Mouse (Mus musculus) gastrocnemius, postnatal 4 days (tissue): ENCODE measurements at regions not wholly inside any gene's neighbourhood (a gene's known extent, or its start where the extent isn't known, plus 50 kb on each side); places are given as distances from the start of the nearest gene placed in this dataset.

Source experiments
- DNase-seq, 2 experiments: peaks; one replicate each; pipeline ENCODE4 v3.0.0; 2021 to 2022; ENCODE audit warnings: low spot score in 2 of 2, mixed read lengths in 2 of 2

DNA sequence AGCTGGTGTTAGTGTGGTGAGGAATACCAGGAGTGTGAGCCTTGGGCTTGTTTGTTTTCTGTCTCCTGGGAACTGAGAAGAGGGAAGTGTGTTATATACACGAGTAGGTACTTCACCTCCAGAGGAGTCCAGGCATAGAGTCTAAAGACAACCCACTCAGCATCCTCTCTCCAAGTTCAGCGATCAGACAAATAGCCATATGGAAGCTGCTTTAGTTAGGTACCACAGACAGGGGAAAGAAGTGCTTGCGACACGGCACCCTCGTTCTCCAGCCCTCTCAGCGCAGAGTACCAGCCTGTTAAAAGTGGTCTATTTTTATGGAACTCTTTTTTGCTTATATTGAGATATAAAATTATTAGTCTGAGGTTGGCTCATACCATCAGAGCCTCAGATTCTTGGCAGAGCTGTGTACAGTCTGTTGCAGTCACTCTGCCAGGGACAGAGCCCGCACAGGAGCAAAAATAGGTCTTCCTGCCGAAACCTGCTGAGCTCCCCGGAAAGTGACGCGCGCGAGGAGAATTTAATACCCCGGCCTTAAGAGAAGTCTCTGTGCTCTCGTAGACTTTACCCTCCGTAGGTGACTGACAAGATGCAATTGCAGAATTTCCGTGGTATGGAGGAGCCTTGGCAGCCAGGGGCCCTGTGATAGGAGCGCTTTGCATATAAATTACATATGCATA is 175.5 kb downstream of the Vrk1 start:
- DNase-seq = no peak

GRCm38 (mm10) chr12:106186501-106186900 is 176.5 kb downstream of the Vrk1 start:
- no peak for DNase-seq

- DNase-seq = no peak
Observed at GRCm38 (mm10) chr12:106191771-106192170, 181.7 kb downstream of the Vrk1 start.

DNA sequence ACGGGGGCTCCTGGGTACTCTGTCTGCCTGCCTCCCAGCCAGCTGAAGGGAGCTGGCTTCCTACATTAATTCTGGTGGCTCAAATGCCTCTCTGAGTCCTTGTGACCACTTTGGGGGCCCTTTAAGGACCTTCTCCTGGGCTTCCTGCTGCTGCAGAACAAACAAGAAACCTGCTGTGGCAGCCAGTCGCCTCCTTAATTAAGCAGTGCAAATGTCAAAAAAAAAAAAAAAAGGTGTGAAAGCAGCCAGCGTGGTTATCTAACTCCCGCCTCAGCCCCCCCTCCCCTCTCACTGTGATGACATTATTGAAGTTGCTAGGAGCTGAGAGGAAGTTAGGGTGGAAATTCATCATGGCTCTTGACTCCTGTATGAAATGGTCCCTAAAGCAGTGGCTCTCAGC is 189.3 kb downstream of the Vrk1 start:
- no peak for DNase-seq

GRCm38 (mm10) chr12:106203526-106203925 is 193.5 kb downstream of the Vrk1 start:
- DNase-seq = no peak

- DNase-seq = no peak
Observed at GRCm38 (mm10) chr12:106210959-106211358, 200.9 kb downstream of the Vrk1 start.

- no peak for DNase-seq
Observed at GRCm38 (mm10) chr12:106211488-106211887, 201.5 kb downstream of the Vrk1 start.

DNA sequence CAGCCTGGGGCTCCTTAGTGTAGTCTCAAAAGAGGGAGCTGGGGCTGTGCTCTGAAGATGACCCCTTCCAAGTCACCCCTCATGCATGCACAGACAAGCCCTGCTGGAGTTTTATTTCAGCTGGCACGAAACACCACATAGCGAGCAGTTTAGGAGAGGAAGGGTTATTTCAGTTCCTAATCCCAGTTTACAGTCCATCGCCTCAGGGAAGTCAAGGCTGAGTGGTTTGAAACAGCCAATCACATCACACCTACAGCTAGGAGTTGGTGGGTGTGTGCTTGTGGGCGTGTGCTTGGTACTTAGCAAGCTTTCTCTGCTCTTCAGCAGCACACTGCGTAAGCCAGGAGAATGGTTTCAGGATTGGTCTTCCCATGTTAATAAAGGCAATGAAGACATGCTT is 202.4 kb downstream of the Vrk1 start:
- DNase-seq = no peak

DNA sequence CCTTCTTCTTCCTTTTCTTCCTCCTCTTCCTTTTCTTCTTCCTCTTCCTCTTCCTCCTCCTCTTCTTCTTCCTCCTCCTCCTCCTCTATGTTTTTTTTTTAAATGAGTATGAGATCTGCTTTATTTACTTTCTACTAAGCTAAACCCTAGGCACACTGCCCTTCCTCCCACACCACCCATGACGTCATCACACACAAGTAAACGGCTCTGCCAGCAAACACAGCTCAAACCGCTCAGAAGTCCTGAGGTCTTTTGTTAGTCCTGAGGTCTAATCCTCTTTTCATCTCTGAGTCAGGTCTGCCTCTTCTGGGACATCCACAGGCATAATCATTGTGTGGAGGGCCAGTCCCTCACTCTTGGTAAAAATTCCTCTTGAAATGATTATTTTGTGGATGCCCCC is 210.0 kb downstream of the Vrk1 start:
- DNase-seq = no peak

DNA sequence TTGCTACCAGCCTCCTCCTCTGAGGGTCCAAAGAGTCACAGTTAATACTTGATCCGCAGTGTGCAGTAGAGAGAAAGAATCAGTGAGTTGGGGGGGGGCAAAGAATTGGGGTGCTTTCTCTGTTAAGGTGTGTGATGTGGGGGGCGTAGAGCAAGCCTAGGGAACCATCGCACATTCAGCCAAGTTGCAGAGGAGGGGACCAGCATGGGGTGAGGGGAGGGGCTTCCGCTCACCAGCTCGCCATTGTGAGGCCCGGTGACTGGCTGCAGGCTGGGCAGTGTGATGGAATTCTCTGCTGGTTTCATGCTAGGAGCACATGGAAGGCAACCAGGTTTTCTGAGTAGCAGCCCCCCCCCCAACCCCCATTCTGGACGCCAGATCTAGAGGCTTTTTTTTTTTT is 216.2 kb downstream of the Vrk1 start:
- DNase-seq = no peak

DNA sequence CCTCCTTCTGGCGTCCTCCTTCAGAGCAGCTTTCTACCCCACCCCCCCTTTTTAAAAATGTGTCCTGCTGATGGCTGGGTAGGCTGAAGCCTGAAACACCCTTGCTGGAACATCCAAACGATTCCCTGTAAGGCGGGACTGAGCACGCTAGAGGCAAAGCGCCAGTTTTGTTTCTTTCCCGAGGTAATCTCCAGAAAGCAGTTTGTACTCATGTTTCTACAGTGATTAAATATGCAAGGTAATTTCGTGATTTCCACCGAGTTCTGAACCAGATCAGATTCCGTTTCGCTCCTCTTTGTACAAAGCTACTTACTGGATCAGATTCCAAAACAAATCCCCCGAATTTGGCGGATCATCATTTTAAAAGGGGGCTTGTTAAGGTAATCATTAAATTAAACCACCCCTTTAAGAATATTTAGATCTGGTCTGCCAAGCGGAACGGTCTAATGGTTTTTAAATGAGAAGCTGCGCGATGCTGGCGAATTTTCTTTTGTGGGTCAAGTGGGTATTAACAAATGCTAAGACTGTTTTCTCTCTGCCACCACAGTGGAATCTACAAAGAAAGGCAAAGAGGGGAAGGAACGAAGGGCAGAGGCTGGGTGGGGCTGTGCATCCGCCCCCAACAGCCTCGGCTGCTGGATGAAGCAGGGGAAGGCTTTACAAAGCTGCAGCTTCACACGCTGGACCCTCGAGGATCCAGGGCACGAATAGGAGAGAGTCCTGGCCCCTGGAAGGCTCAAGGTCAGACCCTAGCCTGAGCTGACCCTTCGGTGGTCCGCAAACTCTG is 216.9 kb downstream of the Vrk1 start:
- DNase-seq = no peak

- DNase-seq = no peak
Observed at GRCm38 (mm10) chr12:106227563-106227840, 217.5 kb downstream of the Vrk1 start.

- no peak for DNase-seq
Observed at GRCm38 (mm10) chr12:106245178-106245840, 235.3 kb downstream of the Vrk1 start.

DNA sequence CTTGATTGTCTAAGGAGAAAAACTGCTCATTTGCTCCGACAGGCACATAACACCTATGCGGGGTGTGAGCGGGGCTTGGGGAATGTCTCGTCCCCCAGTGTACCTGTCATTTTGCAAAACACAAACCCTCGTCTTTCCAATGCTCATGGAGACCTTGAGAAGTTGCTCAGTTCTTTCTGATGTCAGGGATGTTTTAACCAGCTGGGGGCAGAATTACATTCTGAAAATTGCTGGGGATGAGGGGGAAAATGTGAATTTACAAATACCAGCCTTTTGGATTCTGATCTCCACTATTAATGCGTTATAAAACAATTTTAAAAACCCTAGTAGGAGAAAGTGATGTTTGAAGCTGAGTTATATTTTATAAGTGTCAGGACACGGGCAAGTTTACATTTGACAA is 263.6 kb downstream of the Vrk1 start:
- DNase-seq = no peak

DNA sequence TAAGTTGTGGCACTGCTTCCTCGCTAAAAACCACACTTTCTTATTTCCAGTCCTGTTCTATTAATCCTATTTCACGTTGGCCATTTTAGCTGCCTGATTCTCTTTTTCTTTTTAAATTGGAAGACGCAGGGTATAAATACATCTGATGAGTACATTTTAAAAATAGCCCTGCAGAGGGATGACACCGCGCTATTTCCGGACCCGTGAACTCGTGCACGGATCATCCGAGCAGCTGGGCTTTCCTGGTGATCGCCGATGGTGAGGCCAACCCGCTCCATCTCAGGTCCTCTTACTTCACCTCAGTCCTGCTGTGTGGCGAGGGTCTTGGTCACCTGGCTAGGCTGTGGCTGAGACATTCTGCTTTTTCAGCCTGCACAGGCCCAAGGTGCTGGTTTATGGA is 267.9 kb downstream of the Vrk1 start:
- no peak for DNase-seq

DNA sequence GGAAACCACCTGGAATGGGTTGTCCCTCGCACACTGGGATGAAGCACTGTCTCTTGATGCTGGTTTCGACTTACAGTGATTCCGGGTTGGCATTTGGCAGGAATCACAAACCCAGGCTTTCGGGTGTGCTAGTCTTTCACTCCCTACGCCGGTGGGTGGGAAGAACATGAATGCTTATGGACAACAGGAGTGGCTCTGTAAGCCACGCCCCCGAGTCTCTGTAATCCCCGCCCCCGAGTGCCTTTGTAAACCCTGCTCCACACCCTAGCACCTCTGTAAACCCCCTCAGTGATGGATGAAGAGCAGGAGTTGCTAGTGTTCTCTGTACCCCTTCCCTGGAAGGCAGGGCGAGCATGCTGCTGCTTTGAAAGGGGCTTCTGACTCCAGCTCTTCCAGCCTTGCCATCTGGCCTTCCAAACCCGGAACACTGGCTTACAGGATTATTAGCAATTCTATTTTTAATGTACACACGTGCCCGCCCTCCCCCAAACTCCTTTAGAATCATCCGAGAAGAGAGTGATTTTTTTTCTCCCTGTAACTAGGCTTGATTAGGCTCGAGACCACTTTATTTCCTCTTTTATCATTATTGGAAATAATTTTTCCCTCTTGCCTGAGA is 272.6 kb downstream of the Vrk1 start:
- no peak for DNase-seq

DNA sequence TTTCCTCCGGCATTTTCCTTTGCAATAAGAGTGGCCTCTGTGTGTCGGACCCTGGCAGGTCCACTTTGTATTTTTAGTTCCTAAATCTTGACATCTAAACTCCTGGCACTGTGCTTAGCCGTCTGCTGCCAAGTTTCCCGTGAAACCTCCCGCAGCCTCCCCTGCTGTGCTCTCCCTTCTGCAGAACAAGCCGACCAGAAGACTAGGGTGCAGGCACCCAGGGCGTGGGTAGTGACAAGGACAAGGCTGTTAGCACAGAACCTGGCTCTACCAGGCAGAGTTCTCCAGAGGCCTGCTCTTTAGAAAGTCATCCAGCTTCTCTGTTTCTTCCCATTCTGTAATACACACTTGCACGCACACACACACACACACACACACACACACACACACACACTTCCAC is 274.8 kb downstream of the Vrk1 start:
- no peak for DNase-seq

DNA sequence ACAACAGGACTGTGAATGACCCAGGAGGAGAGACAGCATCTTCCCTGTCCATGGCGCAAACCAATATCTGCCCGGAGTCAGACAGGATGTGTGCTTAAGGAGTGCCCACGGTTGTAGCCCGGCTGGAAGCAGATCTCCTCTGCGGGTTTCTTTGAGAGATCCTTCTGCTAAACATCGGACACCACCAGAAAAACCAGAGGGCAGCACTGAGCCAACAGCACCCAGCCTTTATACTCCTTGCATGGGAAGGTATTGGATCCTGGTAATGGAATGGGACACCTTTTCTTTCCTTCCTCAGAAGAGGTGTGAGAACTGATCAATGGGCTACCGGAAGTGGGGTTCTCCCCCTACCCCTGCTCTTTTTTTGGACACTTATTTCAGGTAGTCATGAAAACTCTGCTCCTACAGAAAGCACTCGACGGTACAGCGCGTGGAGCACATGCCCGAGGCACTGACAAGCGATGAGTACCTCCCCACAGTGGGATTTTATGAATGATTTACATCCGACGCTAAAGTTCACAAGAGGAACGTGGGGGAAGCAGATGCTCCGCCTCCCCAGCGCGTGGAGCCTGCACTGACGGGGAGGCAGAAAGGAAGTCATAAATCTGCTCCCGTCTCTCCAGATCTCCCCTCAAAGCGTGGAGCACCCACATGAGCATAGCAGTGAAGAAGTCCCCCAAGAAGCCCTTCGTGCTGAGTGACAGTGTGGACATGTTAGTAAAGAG is 278.9 kb downstream of the Vrk1 start:
- DNase-seq = no peak

GRCm38 (mm10) chr12:106291476-106292046 is 281.5 kb downstream of the Vrk1 start:
- no peak for DNase-seq

- no peak for DNase-seq
Observed at GRCm38 (mm10) chr12:106293117-106293516, 283.1 kb downstream of the Vrk1 start.

DNA sequence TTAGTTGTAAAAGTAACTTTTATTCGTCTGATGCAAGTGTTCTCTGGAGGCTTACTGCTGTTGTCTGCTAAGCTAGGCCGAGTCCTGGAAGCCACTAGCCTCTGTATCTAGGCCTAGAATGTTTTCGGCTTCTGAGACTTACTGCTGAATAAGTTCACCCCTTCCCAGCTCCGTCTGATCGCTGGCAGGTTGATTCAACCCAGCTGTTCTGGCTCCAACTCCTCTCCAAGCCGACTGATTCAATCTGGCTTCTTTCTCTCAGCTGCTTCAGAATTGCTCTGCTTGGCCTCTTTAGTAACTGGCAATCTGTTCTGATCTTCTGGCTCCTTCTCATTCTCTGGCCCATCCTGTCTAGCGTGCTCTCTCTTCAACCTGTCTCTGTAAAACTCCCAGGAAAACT is 285.6 kb downstream of the Vrk1 start:
- DNase-seq = no peak
